Mouse (Mus musculus) urinary bladder, postnatal 36 days (tissue): ENCODE results near the gene S100a10.
"Not testable (repeated sequence)": the region's sequence is repeated elsewhere in the genome, so short reads cannot be mapped to it uniquely, and the experiment has no call there.

ENCODE experiments used
- DNase-seq, 2 experiments: peaks; one replicate each; pipeline ENCODE4 v3.0.0; 2022; ENCODE audit warnings: low spot score in 2 of 2, mixed read lengths in 1 of 2

The S100a10 gene

DNA sequence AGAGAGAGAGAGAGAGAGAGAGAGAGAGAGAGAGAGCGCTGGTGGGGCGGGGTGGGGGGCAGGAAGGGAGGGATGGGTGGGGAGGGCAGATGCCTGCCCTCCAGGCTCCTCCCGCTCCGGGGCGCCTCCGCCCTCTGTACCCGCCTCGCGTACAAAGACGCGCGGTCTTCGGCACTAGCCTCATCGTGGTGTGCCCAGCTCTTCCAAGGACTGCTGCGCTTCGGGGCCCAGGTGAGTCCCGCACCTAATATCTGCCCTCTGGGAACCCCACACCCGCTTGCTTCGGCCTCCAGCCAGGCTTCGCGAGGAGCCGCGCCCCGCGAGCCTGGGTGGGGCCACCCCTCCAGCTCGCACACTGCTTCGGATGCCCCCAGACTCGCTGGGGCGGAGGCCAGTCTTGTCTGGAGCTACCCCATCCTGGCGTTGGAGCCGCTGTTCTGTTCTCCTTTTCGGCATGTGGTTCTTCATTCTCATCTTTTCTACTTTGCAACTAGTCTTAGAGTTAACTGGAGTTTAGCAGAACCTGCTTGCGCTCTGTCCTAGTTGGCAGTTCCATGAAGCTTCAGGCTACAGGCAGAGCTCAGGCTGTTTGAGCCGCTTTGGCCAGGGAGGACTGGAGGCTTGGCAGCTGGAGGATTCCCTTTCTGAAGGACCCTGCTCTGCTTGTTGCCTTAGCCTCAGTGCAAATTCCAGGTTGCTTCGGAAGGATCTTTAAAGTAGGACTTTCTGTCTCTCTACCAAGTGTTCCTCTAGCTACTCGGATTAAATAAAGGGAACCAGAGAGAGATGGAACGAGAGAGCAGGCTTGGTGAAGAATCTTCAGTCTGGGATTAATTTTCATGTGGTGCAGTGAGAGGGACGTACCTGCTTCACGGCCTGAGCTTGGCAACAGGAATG lies at the start of gene S100a10:
Gene S100a10, plus strand, starts transcription at position 100 of the 897 bp plus-strand sequence.
- DNase-seq = peak; percentile 65 to 80

- DNase-seq = peak; percentile 58 to 71
Observed at GRCm38 (mm10) chr3:93505960-93506863, 48.7 kb upstream of the S100a10 start.

- DNase-seq = peak; percentile 51 to 63
Observed at GRCm38 (mm10) chr3:93506881-93507325, 48.0 kb upstream of the S100a10 start.

DNA sequence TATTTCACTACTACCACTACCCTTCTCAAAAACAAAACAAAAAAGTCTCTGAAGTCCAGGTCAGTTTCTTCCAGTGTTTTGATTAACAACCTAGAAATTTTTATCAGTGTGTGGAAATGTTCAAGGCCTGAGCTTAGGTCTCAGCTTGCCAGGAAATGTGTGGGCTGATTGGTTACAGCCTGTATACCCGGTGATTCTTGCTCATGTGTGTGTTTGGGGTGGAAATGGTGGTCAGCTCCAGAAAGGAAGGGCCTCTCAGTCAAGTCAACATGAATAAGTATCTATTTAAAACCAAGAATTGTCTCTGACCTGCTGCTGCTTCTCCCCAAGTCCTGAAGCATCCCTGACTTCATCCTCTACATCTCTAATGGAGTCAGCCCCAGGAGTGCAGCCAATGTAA lies 45.6 kb upstream of the S100a10 start:
- no peak for DNase-seq

GRCm38 (mm10) chr3:93511036-93511435 lies 43.8 kb upstream of the S100a10 start:
- DNase-seq = no peak

- no peak for DNase-seq
Observed at GRCm38 (mm10) chr3:93511801-93512200, 43.1 kb upstream of the S100a10 start.

- no peak for DNase-seq
Observed at GRCm38 (mm10) chr3:93512386-93513101, 42.3 kb upstream of the S100a10 start.

GRCm38 (mm10) chr3:93514628-93515027 lies 40.3 kb upstream of the S100a10 start:
- no peak for DNase-seq

DNA sequence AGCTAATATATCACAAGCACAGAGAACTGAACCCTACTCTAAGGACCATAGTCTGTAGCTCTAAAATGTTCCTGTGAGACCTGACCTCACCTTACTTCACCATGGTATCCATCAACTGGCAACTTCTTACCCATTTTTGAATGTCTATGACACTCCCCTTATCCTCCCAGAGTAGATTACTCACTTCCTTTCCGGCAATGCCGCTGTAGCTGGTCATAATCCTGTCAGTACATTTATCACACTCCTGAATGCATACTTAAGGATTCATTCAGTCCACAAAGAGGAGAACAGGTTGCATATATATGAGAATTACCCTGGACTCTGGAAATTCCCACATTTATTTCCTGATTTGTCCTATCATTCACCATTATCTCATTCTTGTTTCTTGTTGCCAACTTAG lies 37.5 kb upstream of the S100a10 start:
- DNase-seq = no peak

- no peak for DNase-seq
Observed at GRCm38 (mm10) chr3:93519856-93520329, 35.0 kb upstream of the S100a10 start.

GRCm38 (mm10) chr3:93520330-93521193 lies 34.3 kb upstream of the S100a10 start, which contains the start of gene S100a11:
S100a11 (plus strand) TSS chr3:93520488.
- peak; percentile 66 to 74 for DNase-seq

DNA sequence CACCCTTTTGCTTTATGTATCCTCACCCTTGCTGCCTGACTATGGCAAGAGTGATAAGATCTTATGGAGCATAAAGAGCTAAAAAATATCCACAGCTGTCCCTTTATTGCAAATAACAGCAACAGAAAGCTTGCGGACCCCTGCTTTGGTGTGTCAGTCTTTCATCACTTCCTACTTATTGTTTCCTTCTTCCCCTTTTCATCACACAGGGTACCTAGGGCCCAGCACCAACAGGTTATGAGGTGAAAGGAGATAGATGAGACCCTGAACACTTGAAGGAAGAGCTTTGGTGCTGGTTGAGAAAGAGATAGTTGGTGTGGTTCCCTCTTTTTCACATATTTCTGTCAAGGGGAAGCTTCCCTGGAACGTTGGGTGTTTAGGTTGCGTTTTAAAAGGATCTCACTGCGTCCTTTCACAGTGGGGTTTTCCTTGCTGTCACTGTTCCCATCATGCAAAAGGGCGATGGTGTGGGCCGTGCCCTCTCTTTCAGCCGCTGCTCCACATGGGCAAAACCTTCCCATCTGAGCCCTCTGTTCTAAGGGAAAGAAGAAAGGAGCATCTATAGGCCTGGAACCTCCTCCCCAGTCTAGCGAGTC lies 33.3 kb upstream of the S100a10 start:
- DNase-seq = no peak

GRCm38 (mm10) chr3:93522611-93523010 lies 32.3 kb upstream of the S100a10 start:
- peak; percentile 58 to 72 for DNase-seq

- DNase-seq = no peak
Observed at GRCm38 (mm10) chr3:93527300-93527699, 27.6 kb upstream of the S100a10 start.

GRCm38 (mm10) chr3:93528807-93529206 lies 26.1 kb upstream of the S100a10 start:
- no peak for DNase-seq

DNA sequence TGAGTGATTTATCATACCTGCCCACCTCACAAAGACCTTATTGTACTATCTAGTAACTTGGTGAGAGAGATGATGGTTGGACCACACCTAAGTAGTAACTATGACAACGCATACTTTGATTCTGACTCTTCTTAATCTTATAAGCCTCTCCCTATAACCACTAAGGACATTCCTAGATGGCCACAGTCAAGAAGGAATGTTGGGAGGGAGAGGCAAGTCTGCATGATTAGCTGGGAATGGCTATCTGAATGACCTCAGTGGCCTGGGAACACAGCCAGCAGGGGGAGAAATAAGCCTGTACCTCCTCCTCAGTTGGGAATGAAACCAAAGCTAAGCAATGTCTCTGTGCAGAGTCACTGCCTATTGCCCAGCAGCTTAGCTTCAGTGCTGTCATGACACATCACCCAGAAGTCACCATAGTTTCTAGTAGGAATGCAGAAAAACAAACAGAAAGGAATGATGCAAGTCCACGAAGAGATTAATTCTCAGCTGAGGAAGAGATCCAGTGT lies 17.8 kb upstream of the S100a10 start:
- peak in 1 of 2 experiments; percentile 69 for DNase-seq

DNA sequence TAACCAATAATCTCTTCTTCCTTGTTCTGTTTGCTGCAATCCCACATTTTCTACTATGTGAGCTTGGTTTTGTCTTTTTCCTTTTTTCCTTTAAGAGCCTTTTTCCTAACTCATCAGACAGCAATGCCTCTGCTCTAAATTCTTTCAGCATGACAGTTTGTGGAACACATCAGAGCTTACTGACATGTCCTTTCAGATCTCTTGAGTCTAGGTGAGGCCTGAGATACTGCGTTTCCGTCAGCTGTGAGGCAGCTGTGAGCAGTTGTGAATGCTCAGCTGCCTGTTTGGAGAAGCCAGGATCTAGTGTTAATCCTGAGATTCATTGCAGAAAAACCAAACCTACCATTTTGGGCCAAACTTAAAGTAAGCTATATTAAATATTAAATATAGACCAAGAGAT lies 16.4 kb upstream of the S100a10 start:
- DNase-seq = no peak

DNA sequence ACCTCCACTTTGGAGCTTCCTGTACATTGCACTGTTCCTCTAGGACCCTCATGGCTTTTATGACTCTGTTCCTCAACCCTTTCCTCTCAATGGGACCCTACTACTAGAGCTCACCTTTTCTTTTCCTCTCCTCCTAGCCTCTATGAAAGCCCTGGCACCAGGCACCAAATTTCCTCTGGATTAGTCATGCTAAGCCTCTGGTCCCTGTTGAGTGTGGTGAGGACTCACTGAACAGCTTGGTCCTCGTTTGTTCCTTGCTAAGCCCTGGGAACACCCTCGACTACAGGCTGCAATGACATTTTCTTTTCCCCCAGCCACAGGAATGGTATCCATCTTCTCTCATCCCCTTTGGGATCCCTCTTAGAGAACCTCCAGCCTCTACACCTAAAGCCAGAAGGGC lies 13.4 kb upstream of the S100a10 start:
- no peak for DNase-seq

- not testable (repeated sequence) for DNase-seq
Observed at GRCm38 (mm10) chr3:93544170-93544569, 10.7 kb upstream of the S100a10 start.
